Mouse (Mus musculus) stomach, postnatal 0 days (tissue): Measurements from ENCODE around the gene Hoxa13. TPM values are rescaled to one million over a fixed set of nuclear protein-coding genes. Genes with fewer than 3 reads are reported as not detected.
A peak's percentile ranks its signal among the peaks of the same experiment; 100 is the strongest.

Experiments used
- ATAC-seq: fragments of 200-750 bp; cut with Nextera tagmentation; 2 replicates; pipeline ENCODE4 v1.8.0; 2017; ENCODE audit not compliant: low FRiP score, low TSS enrichment
- DNase-seq: peaks from one replicate; pipeline ENCODE4 v3.0.0-alpha.2; 2016; ENCODE audit warnings: low spot score
- H3K27ac ChIP-seq: fragments of 300-500 bp; sonication (generic); replicated peaks from 2 replicates; pipeline ENCODE4 v1.5.1; 2014; ENCODE audit warnings: mild to moderate bottlenecking, control low read depth
- H3K27me3 ChIP-seq: fragments of 300-500 bp; sonication (generic); 2 replicates; pipeline ENCODE4 v1.6.1; 2014; ENCODE audit warnings: low read length; ENCODE audit not compliant: control insufficient read depth, insufficient read depth
- H3K36me3 ChIP-seq: fragments of 300-500 bp; sonication (generic); 2 replicates; pipeline ENCODE4 v1.6.1; 2014; ENCODE audit warnings: low read length, mixed read lengths; ENCODE audit not compliant: control insufficient read depth, insufficient read depth
- H3K4me1 ChIP-seq: fragments of 300-500 bp; sonication (generic); replicated peaks from 2 replicates; pipeline ENCODE4 v1.6.1; 2014; ENCODE audit warnings: antibody characterized with exemption; ENCODE audit not compliant: control insufficient read depth, insufficient read depth
- H3K4me2 ChIP-seq: fragments of 300-500 bp; sonication (generic); replicated peaks from 2 replicates; pipeline ENCODE4 v1.6.1; 2014; ENCODE audit warnings: low read depth, mild to moderate bottlenecking, control low read depth, moderate library complexity
- H3K4me3 ChIP-seq: fragments of 300-500 bp; sonication (generic); 2 replicates; pipeline ENCODE4 v1.5.1; 2014; ENCODE audit warnings: low read depth, low read length, control low read depth
- H3K9ac ChIP-seq: fragments of 300-500 bp; sonication (generic); 2 replicates; pipeline ENCODE4 v1.6.1; 2014; ENCODE audit warnings: mild to moderate bottlenecking, low read length, control low read depth, mixed read lengths
- H3K9me3 ChIP-seq: fragments of 300-500 bp; sonication (generic); 2 replicates; pipeline ENCODE4 v1.6.1; 2016; ENCODE audit warnings: low read length; ENCODE audit not compliant: control insufficient read depth
- CTCF ChIP-seq: IDR thresholded peaks from 2 replicates; pipeline ENCODE4 v1.5.1; 2016; ENCODE audit warnings: antibody characterized with exemption, low read depth, mild to moderate bottlenecking, moderate library complexity
- EP300 ChIP-seq: optimal IDR thresholded peaks from 2 replicates; pipeline ENCODE3; 2016; ENCODE audit warnings: antibody characterized with exemption
- WGBS: fragments of 180-500 bp; shearing (Covaris S2); extraction: QIAGEN DNeasy Blood & Tissue Kit; methylation state at CpG from one replicate; pipeline ENCODE4 v1.1.7; 2014; 5-methylcytosine and 5-hydroxymethylcytosine counted together
- polyA plus RNA-seq: library from polyadenylated mRNA; unstranded; fragments of >200 nt; fragmentation: Nextera tagmentation; extraction: Ambion mirVana; gene quantifications from 2 replicates; pipeline ENCODE4 v1.2.1, GENCODE M21; 2015

Gene Hoxa13
- not detected in 2 replicates for polyA plus RNA-seq

GRCm38 (mm10) chr6:52260654-52261575 is at the start of gene Hoxa13:
Hoxa13 (minus strand) TSS chr6:52260880.
- DNase-seq (peak; percentile 13), ATAC-seq (peak; percentile 57)
- Histone ChIP-seq H3K4me3 (peak within 1 kb of the TSS; percentile 39), H3K4me2 (peak within 1 kb of the TSS; percentile 55), H3K36me3 (no peaks in the 10 kb centered on the region), H3K4me1 (no peaks in the 10 kb centered on the region), H3K27me3 (peaks cover 24% of the 10 kb centered on the region), H3K27ac (no peak within 1 kb of the TSS), H3K9me3 (no peaks in the 10 kb centered on the region), H3K9ac (no peak within 1 kb of the TSS)
- WGBS = 1% methylated on average over 33 of the region's 72 CpGs
- TF ChIP-seq CTCF = no peak
- TF ChIP-seq EP300 = no peak

- peaks cover 41% of the 10 kb centered on the region for H3K27me3 ChIP-seq
- no peak overlapping the region for H3K4me2 ChIP-seq
- no peak overlapping the region for H3K9ac ChIP-seq
- no peaks in the 10 kb centered on the region for H3K4me1 ChIP-seq
- no peak overlapping the region for H3K4me3 ChIP-seq
- no peaks in the 10 kb centered on the region for H3K9me3 ChIP-seq
- ATAC-seq (no peak), DNase-seq (peak; percentile 16)
- 3% methylated on average over 24 of the region's 24 CpGs for WGBS
- no peaks in the 10 kb centered on the region for H3K36me3 ChIP-seq
- no peak overlapping the region for H3K27ac ChIP-seq
- TF ChIP-seq EP300 (no peak), CTCF (no peak)
Measured at GRCm38 (mm10) chr6:52310366-52310765, 49.7 kb upstream of the Hoxa13 start.

- H3K9ac ChIP-seq = no peak overlapping the region
- no peak for TF ChIP-seq CTCF
- no peak for TF ChIP-seq EP300
- DNase-seq (no peak), ATAC-seq (no peak)
- H3K27ac ChIP-seq = no peak overlapping the region
- H3K4me3 ChIP-seq = no peak overlapping the region
- no peaks in the 10 kb centered on the region for H3K4me1 ChIP-seq
- 39% methylated on average over 10 of the region's 10 CpGs for WGBS
- H3K27me3 ChIP-seq = peaks cover 35% of the 10 kb centered on the region
- H3K4me2 ChIP-seq = no peak overlapping the region
- H3K9me3 ChIP-seq = no peaks in the 10 kb centered on the region
- no peaks in the 10 kb centered on the region for H3K36me3 ChIP-seq
Measured at GRCm38 (mm10) chr6:52309766-52310165, 49.1 kb upstream of the Hoxa13 start.

GRCm38 (mm10) chr6:52305877-52306389 is 45.3 kb upstream of the Hoxa13 start:
- DNase-seq = peak; percentile 57
- peak overlapping the region; percentile 8; the same call in 1 of the 2 replicates for H3K9ac ChIP-seq
- ATAC-seq = peak; percentile 63; the same call in 1 of the 2 replicates

GRCm38 (mm10) chr6:52303426-52303825 is 42.7 kb upstream of the Hoxa13 start:
- H3K9me3 ChIP-seq = no peaks in the 10 kb centered on the region
- 57% methylated on average over 3 of the region's 3 CpGs for whole genome bisulfite sequencing
- no peak for DNase-seq
- no peak overlapping the region for H3K27ac ChIP-seq
- H3K4me1 ChIP-seq = no peaks in the 10 kb centered on the region
- H3K9ac ChIP-seq = no peak overlapping the region
- no peak overlapping the region for H3K4me2 ChIP-seq
- H3K4me3 ChIP-seq = no peak overlapping the region
- no peaks in the 10 kb centered on the region for H3K36me3 ChIP-seq
- peaks cover 6% of the 10 kb centered on the region; the same call in 1 of the 2 replicates for H3K27me3 ChIP-seq
- no peak for TF ChIP-seq EP300
- no peak for TF ChIP-seq CTCF
- ATAC-seq = no peak

More at GRCm38 (mm10) chr6:52305877-52306389, 45.3 kb upstream of the Hoxa13 start:
- TF ChIP-seq EP300 = no peak
- TF ChIP-seq CTCF = peak; percentile 84
- peak overlapping the region; percentile 71 for H3K4me2 ChIP-seq
- under 1% methylated on average over 30 of the region's 30 CpGs for WGBS
- H3K4me1 ChIP-seq = no peaks in the 10 kb centered on the region
- H3K9me3 ChIP-seq = no peaks in the 10 kb centered on the region
- H3K36me3 ChIP-seq = no peaks in the 10 kb centered on the region
- peaks cover 17% of the 10 kb centered on the region; the same call in 1 of the 2 replicates for H3K27me3 ChIP-seq
- no peak overlapping the region for H3K27ac ChIP-seq
- H3K4me3 ChIP-seq = peak overlapping the region; percentile 40
